7 mouse cellular contexts compared by ENCODE assay signal in the genomic region with DNA sequence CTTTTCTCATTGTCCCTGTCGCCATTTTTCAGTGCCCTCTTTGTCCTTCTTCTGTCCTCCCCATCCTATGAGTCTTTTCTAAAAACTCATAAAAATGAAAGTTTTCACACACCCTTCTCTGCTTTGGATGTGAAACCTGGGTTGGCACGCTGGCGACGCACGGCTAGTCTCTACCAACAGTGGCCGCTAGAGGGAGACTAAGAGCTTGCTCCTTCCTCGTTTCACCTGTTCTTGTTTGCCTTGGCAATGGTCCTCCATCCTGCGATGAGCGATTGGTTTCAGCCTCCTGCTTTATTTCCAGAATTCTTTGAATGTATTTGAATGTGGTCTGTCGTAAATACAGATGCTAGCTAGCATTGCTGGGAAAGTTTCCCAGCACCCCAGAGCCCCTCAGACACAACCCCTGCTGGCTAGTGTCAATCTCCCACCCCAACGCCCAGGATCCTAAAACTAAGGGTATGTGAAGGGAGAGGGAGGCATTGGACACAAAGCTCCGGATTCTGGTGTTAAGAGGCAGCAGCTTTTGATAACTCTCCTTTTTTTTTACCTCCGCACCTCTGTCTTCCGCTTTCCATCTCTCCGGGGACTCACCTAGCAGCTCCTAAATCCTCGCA.
A peak's percentile ranks its signal among the peaks of the same experiment; 100 is the strongest.
DNase-seq lines count a peak whose midpoint lies in the region; ATAC-seq and TF ChIP-seq lines count a peak whose summit lies in the region.

No protein-coding gene starts in this region.

- 39% methylated on average over 16 of the region's 16 CpGs for WGBS in embryonic facial prominence, embryonic 10.5 days
- 30% methylated on average over 16 of the region's 16 CpGs for WGBS in kidney, adult 2 months
- 37% methylated on average over 16 of the region's 16 CpGs for WGBS in limb, embryonic 11.5 days
- 34% methylated on average over 16 of the region's 16 CpGs for WGBS in midbrain, embryonic 16.5 days
- WGBS in spleen, adult 2 months, result 34% methylated on average over 16 of the region's 16 CpGs

- ATAC-seq in limb, embryonic 11.5 days (ENCODE audit: insufficient number of reproducible peaks, low FRiP score, low TSS enrichment, low read depth), result no peak
- ATAC-seq in midbrain, embryonic 16.5 days, result peak; percentile 80; the same call in 1 of the 2 replicates

- TF ChIP-seq CTCF in kidney, adult 2 months (conservative IDR thresholded peaks at IDR 0.05; ENCODE audit: insufficient read depth, insufficient read length, low read depth, low read length), result peak; percentile 98
- peak; percentile 91; the same call in 1 of the 2 replicates for TF ChIP-seq CTCF in spleen, adult 2 months (IDR thresholded peaks at IDR 0.05; ENCODE audit: extremely low read depth, insufficient read depth, insufficient read length, insufficient replicate concordance)

- no peak overlapping the region for H3K9ac ChIP-seq in limb, embryonic 11.5 days (ENCODE audit: low read length)
- H3K9ac ChIP-seq in midbrain, embryonic 16.5 days (ENCODE audit: low read depth, low read length), result no peak overlapping the region

- 0 out of 2 replicates have a peak overlapping the region, but pooled peaks have one; percentile 40 for H3K27ac ChIP-seq in embryonic facial prominence, embryonic 10.5 days (replicated peaks)
- peak overlapping the region; percentile 77; the same call in 1 of the 2 replicates for H3K27ac ChIP-seq in kidney, adult 2 months (ENCODE audit: insufficient read depth, low read depth, low read length)
- H3K27ac ChIP-seq in limb, embryonic 11.5 days (replicated peaks; ENCODE audit: low read depth, low read length), result no peak overlapping the region
- no peak overlapping the region for H3K27ac ChIP-seq in midbrain, embryonic 16.5 days (ENCODE audit: low read length)
- H3K27ac ChIP-seq in spleen, adult 2 months (ENCODE audit: insufficient read depth, low read length), result no peak overlapping the region

- no peaks in the 10 kb centered on the region for H3K4me1 ChIP-seq in embryonic facial prominence, embryonic 10.5 days
- H3K4me1 ChIP-seq in kidney, adult 2 months (ENCODE audit: control insufficient read depth, insufficient read depth, low read length), result peaks cover 15% of the 10 kb centered on the region
- 0 out of 2 replicates have a peak, but pooled peaks cover 2% of the 10 kb centered on the region for H3K4me1 ChIP-seq in limb, embryonic 11.5 days (ENCODE audit: control insufficient read depth, insufficient read depth, low read length)
- no peaks in the 10 kb centered on the region for H3K4me1 ChIP-seq in midbrain, embryonic 16.5 days (ENCODE audit: control insufficient read depth, insufficient read depth, low read length)
- H3K4me1 ChIP-seq in spleen, adult 2 months (ENCODE audit: control insufficient read depth, insufficient read depth, insufficient read length), result 0 out of 2 replicates have a peak, but pooled peaks cover 4% of the 10 kb centered on the region

- H3K4me3 ChIP-seq in embryonic facial prominence, embryonic 10.5 days, result no peak overlapping the region
- no peak overlapping the region for H3K4me3 ChIP-seq in kidney, adult 2 months (ENCODE audit: insufficient read depth, low read depth, low read length)
- no peak overlapping the region for H3K4me3 ChIP-seq in limb, embryonic 11.5 days (ENCODE audit: low read depth, low read length)
- no peak overlapping the region for H3K4me3 ChIP-seq in midbrain, embryonic 16.5 days (ENCODE audit: low read depth, low read length)
- H3K4me3 ChIP-seq in spleen, adult 2 months (ENCODE audit: extremely low read depth, insufficient read depth, insufficient read length), result no peak overlapping the region

- H3K36me3 ChIP-seq in embryonic facial prominence, embryonic 10.5 days (replicated peaks), result no peaks in the 10 kb centered on the region
- H3K36me3 ChIP-seq in kidney, adult 2 months (ENCODE audit: control insufficient read depth, insufficient read depth, low read length), result no peaks in the 10 kb centered on the region
- no peaks in the 10 kb centered on the region for H3K36me3 ChIP-seq in limb, embryonic 11.5 days (ENCODE audit: control insufficient read depth, insufficient read depth, low read length)
- H3K36me3 ChIP-seq in midbrain, embryonic 16.5 days (ENCODE audit: control insufficient read depth, insufficient read depth, low read length), result no peaks in the 10 kb centered on the region
- no peaks in the 10 kb centered on the region for H3K36me3 ChIP-seq in spleen, adult 2 months (ENCODE audit: control insufficient read depth, insufficient read depth, low read length)

- H3K9me3 ChIP-seq in embryonic facial prominence, embryonic 10.5 days, result no peaks in the 10 kb centered on the region
- no peaks in the 10 kb centered on the region for H3K9me3 ChIP-seq in limb, embryonic 11.5 days (ENCODE audit: control insufficient read depth, low read length)
- no peaks in the 10 kb centered on the region for H3K9me3 ChIP-seq in midbrain, embryonic 16.5 days (replicated peaks; ENCODE audit: control insufficient read depth, low read length, poor library complexity, severe bottlenecking)

- no peak overlapping the region for H3K4me2 ChIP-seq in limb, embryonic 11.5 days (ENCODE audit: low read depth, severe bottlenecking)
- 0 out of 2 replicates have a peak overlapping the region, but pooled peaks have one; percentile 20 for H3K4me2 ChIP-seq in midbrain, embryonic 16.5 days (ENCODE audit: low read length)

- TF ChIP-seq POLR2A in kidney, adult 2 months (IDR thresholded peaks at IDR 0.05; ENCODE audit: low read depth, low read length), result no peak
- no peak for TF ChIP-seq POLR2A in spleen, adult 2 months (IDR thresholded peaks at IDR 0.05; ENCODE audit: low read depth, low read length)

- H3K27me3 ChIP-seq in embryonic facial prominence, embryonic 10.5 days (replicated peaks; ENCODE audit: low read depth, poor library complexity, severe bottlenecking), result no peaks in the 10 kb centered on the region
- no peaks in the 10 kb centered on the region for H3K27me3 ChIP-seq in kidney, adult 2 months (replicated peaks; ENCODE audit: control insufficient read depth, insufficient read depth, low read length)
- no peaks in the 10 kb centered on the region for H3K27me3 ChIP-seq in limb, embryonic 11.5 days (ENCODE audit: control insufficient read depth, insufficient read depth, low read length)
- no peaks in the 10 kb centered on the region for H3K27me3 ChIP-seq in midbrain, embryonic 16.5 days (ENCODE audit: control insufficient read depth, insufficient read depth, low read depth, low read length)
- H3K27me3 ChIP-seq in spleen, adult 2 months (ENCODE audit: control insufficient read depth, insufficient read depth, low read length), result no peaks in the 10 kb centered on the region

- DNase-seq in adrenal gland, postnatal 10 days, result peak; percentile 90
- peak; percentile 81 for DNase-seq in embryonic facial prominence, embryonic 10.5 days (ENCODE audit: low spot score)
- DNase-seq in heart, adult 8-10 months (ENCODE audit: low spot score), result peak; percentile 84
- DNase-seq in kidney, adult 2 months, result peak; percentile 93
- peak; percentile 90 for DNase-seq in limb, embryonic 11.5 days (ENCODE audit: low spot score)
- DNase-seq in spleen, adult 2 months (ENCODE audit: low read depth in 1 of 2, low spot score in 2 of 2), result peak; percentile 38 to 72

Comparison
In these comparisons a context has a peak if more than half of its experiments do, and no peak if none do; other contexts are left out.
1. H3K27ac ChIP-seq: peak in embryonic facial prominence, embryonic 10.5 days (single experiment) and kidney, adult 2 months (single experiment); none in limb, embryonic 11.5 days (single experiment), midbrain, embryonic 16.5 days (single experiment) and spleen, adult 2 months (single experiment).
2. Peak in every context shown above with its lines, with median percentiles within 50 percentile points of each other: DNase-seq.